Mouse (Mus musculus) forebrain, embryonic 16.5 days (tissue): ENCODE measurements around the gene Tuba3a. TPM values are rescaled to one million over a fixed set of nuclear protein-coding genes. Genes with fewer than 3 reads are reported as not detected.

Experiments
- ATAC-seq: fragments of 200-750 bp; cut with Nextera tagmentation; 2 replicates; pipeline ENCODE4 v1.8.0; 2017; ENCODE audit warnings: mild to moderate bottlenecking, moderate library complexity
- H3K27ac ChIP-seq: fragments of 300-500 bp; sonication (generic); 2 replicates; pipeline ENCODE4 v1.5.1; 2014; ENCODE audit warnings: low read length, control low read depth
- H3K27me3 ChIP-seq: fragments of 300-500 bp; sonication (generic); replicated peaks from 2 replicates; pipeline ENCODE4 v1.6.1; 2014; ENCODE audit warnings: low read length; ENCODE audit not compliant: control insufficient read depth, insufficient read depth
- H3K36me3 ChIP-seq: fragments of 300-500 bp; sonication (generic); 2 replicates; pipeline ENCODE4 v1.6.1; 2014; ENCODE audit not compliant: control insufficient read depth, insufficient read depth
- H3K4me1 ChIP-seq: fragments of 300-500 bp; sonication (generic); replicated peaks from 2 replicates; pipeline ENCODE4 v1.6.1; 2014; ENCODE audit warnings: low read length; ENCODE audit not compliant: control insufficient read depth, insufficient read depth
- H3K4me2 ChIP-seq: fragments of 300-500 bp; sonication (generic); 2 replicates; pipeline ENCODE4 v1.6.1; 2014; ENCODE audit warnings: mild to moderate bottlenecking, low read length, control low read depth
- H3K4me3 ChIP-seq: fragments of 300-500 bp; sonication (generic); replicated peaks from 2 replicates; pipeline ENCODE4 v1.5.1; 2014; ENCODE audit warnings: mild to moderate bottlenecking, low read length, control low read depth
- H3K9ac ChIP-seq: fragments of 300-500 bp; sonication (generic); replicated peaks from 2 replicates; pipeline ENCODE4 v1.6.1; 2014; ENCODE audit warnings: low read depth, low read length, control low read depth
- H3K9me3 ChIP-seq: fragments of 300-500 bp; sonication (generic); 2 replicates; pipeline ENCODE4 v1.6.1; 2016; ENCODE audit warnings: low read length; ENCODE audit not compliant: control insufficient read depth
- WGBS: fragments of 180-500 bp; shearing (Covaris S2); extraction: QIAGEN DNeasy Blood & Tissue Kit; methylation state at CpG from one replicate; pipeline ENCODE4 v1.1.7; 2014; 5-methylcytosine and 5-hydroxymethylcytosine counted together
- polyA plus RNA-seq: library from polyadenylated mRNA; unstranded; fragments of >200 nt; fragmentation: Nextera tagmentation; extraction: Ambion mirVana; gene quantifications from 2 replicates; pipeline ENCODE4 v1.2.1, GENCODE M21; 2015

The Tuba3a gene
- polyA plus RNA-seq, 1 experiment from 2014 or later = not detected

DNA sequence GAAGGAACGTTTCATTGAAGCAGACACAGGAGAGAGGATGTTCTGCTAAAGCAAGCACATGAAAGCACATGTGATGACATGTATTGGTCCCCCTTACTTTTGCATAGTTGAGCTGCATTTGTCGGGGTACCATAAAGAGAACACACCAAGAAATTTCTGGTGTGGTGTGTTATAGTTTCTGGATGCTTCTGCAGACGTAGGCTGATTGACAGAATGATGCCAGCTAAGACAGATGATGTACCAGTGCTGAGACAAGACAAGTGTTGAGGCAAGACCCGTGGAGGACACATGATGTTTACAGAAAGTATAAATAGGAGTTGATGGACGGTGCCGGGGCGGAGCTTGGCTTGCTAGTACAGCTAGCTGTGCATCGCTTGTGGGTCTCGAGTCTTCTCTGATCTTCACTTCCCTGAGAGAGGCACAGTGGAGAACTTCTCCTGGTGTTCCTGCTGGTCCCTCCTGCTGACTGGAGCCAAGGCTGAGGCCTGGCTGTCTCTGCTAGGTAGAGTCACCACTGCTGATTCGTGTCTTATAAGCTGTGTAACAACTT, 25.8 kb downstream of the Tuba3a start:
- Histone ChIP-seq H3K4me3 (no peak overlapping the region), H3K27me3 (no peaks in the 10 kb centered on the region), H3K4me2 (no peak overlapping the region), H3K36me3 (no peaks in the 10 kb centered on the region), H3K27ac (no peak overlapping the region), H3K9ac (no peak overlapping the region), H3K9me3 (no peaks in the 10 kb centered on the region), H3K4me1 (no peaks in the 10 kb centered on the region)
- 80% methylated on average over 10 of the region's 10 CpGs for WGBS
- no peak for ATAC-seq

DNA sequence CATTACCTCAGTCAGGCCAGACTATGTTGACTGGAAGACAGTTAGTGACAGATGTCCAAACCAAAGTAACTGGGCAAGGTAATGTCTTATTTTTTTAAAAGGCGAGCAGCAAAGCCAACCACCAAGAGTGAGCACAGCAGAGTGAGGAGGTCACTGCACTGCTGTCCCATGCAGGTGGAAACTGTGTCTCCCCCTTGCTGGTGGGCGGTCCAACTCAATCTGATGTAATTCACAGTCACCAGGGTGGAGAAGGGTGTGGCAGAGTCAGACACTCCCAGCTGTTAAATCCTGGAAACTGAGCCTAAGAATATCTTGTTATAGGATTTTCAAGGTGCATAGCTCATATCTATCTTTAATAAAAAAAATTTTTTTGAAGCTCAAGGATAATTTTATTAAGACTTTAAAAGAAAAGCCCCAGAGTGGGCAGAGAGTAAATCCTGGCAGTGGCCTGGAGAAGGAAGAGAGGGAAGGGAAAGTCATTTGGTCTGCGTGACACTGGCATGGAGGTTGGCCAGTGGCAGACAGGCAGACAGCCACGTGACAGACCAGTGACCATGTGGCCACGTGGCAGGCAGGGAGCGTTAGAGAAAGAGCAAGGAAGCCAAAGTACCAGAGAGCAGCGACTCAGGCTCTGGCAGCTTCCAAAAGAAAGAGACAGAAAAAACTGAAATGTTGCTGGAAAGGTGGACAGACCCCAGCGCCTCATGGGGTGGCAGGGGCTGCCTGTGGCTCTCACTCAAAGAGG, 29.4 kb downstream of the Tuba3a start:
- Histone ChIP-seq H3K27me3 (no peaks in the 10 kb centered on the region), H3K4me3 (no peak overlapping the region), H3K27ac (no peak overlapping the region), H3K4me2 (no peak overlapping the region), H3K4me1 (no peaks in the 10 kb centered on the region), H3K9ac (no peak overlapping the region), H3K36me3 (no peaks in the 10 kb centered on the region), H3K9me3 (no peaks in the 10 kb centered on the region)
- 80% methylated on average over 8 of the region's 8 CpGs for WGBS
- ATAC-seq = no peak

DNA sequence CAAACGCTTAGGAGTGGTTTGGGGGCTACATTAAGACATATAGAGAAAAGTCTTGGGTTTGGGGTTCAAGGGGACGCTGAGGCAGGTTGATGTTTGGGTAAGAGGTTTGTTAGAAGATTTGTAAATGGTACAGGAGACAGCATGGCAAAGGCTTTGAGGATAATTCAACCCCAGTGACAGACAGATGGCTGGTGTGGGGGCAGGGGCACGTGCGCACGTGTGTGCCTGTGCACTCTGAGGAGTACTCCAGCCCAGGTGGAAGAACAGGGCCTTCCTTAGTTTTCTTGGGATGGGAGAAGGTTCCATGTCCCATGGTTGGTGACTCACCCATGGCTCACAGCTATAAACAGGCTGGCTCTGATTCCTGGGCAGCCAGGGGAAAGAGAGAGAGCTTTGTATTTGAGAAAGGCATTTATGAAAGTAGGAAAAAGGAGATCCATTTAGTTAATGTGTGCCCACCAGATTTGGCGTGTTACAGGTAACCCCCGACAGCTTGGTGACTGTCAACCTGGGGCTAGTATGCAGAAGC, 30.3 kb downstream of the Tuba3a start:
- 87% methylated on average over 7 of the region's 7 CpGs for WGBS

GRCm38 (mm10) chr6:125253863-125254715, 31.8 kb downstream of the Tuba3a start:
- Histone ChIP-seq H3K27me3 (no peaks in the 10 kb centered on the region), H3K4me2 (no peak overlapping the region), H3K36me3 (no peaks in the 10 kb centered on the region), H3K27ac (no peak overlapping the region), H3K9me3 (no peaks in the 10 kb centered on the region), H3K4me3 (no peak overlapping the region), H3K9ac (no peak overlapping the region), H3K4me1 (no peaks in the 10 kb centered on the region)
- no peak for ATAC-seq
- 76% methylated on average over 14 of the region's 14 CpGs for WGBS

More for the DNA sequence above, 30.3 kb downstream of the Tuba3a start:
- Histone ChIP-seq H3K36me3 (no peaks in the 10 kb centered on the region), H3K27ac (no peak overlapping the region), H3K27me3 (no peaks in the 10 kb centered on the region), H3K9me3 (no peaks in the 10 kb centered on the region), H3K4me3 (no peak overlapping the region), H3K9ac (no peak overlapping the region), H3K4me2 (no peak overlapping the region), H3K4me1 (no peaks in the 10 kb centered on the region)
- ATAC-seq = no peak

GRCm38 (mm10) chr6:125252711-125253110, 33.1 kb downstream of the Tuba3a start:
- WGBS = 88% methylated on average over 8 of the region's 8 CpGs
- Histone ChIP-seq H3K9me3 (no peaks in the 10 kb centered on the region), H3K9ac (no peak overlapping the region)

DNA sequence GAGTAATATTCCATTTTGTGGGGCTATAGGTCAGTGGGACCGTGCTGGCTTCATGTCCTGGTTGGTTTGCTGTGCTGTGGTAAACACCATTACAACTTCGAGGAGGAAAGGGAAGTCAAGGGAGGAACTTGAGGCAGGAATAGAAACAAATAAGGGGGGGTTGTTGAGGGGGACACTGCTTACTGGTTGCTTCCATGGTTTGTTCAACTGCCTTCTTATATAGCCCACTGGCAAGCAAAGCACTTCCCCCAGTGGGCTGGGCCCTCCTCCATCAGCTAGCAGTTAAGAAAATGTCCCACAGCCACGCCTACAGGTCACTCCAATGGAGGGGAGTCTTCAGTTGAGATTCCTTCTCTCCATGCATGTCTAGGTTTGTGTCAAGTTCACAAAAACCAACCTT, 33.6 kb downstream of the Tuba3a start:
- Histone ChIP-seq H3K27ac (no peak overlapping the region), H3K36me3 (no peaks in the 10 kb centered on the region), H3K4me1 (no peaks in the 10 kb centered on the region), H3K9me3 (no peaks in the 10 kb centered on the region), H3K9ac (no peak overlapping the region), H3K4me3 (no peak overlapping the region), H3K27me3 (no peaks in the 10 kb centered on the region), H3K4me2 (no peak overlapping the region)
- WGBS = 93% methylated on average over 3 of the region's 3 CpGs
- no peak for ATAC-seq

More at GRCm38 (mm10) chr6:125252711-125253110, 33.1 kb downstream of the Tuba3a start:
- no peaks in the 10 kb centered on the region for H3K4me1 ChIP-seq
- ATAC-seq = no peak
- no peak overlapping the region for H3K4me2 ChIP-seq
- H3K36me3 ChIP-seq = no peaks in the 10 kb centered on the region
- H3K27ac ChIP-seq = no peak overlapping the region
- H3K4me3 ChIP-seq = no peak overlapping the region
- H3K27me3 ChIP-seq = no peaks in the 10 kb centered on the region

DNA sequence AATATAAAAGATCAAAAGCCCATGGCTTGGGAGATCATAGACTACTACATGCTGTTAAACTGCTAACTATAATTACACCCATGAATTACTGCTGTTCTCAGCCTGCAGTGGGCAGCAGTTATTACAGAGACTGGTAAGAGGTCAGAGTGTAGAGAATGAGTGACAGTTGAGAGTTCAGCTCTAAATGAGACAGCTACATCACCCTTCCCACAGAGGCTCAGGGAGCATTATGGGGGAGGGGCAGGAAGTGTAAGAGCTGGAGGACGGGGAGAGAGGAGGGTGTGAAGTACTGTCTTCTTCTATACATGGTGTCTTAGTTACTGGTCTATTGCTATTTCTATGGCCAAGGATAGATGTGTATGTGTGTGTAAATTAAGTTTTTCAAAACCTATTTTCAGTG, 41.3 kb downstream of the Tuba3a start:
- Histone ChIP-seq H3K4me3 (no peak overlapping the region), H3K36me3 (no peaks in the 10 kb centered on the region), H3K27me3 (no peaks in the 10 kb centered on the region), H3K4me2 (no peak overlapping the region), H3K9ac (no peak overlapping the region), H3K9me3 (no peaks in the 10 kb centered on the region), H3K27ac (no peak overlapping the region), H3K4me1 (no peaks in the 10 kb centered on the region)
- WGBS = 35% methylated on average over 1 of the region's 1 CpGs
- ATAC-seq = no peak

DNA sequence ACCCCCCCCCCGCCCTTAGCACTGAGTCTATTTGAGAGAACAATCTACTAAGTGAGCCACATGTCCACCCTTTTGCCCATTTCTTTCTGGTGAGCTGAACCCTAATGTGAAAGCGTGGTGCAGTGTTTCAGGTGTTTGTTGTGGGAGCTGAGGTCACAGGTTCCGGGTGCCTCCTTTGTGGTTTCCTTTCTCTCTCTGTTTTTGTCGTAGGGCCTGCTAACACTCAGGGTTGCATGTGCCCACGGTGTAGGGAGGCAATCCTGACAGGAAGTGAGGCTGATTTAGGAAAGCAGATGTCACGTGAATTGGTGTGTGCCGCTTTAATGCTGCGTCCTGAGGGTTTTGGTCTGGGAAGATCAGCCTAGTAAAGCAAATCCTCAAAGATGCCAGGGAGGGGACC, 44.3 kb downstream of the Tuba3a start:
- Histone ChIP-seq H3K4me2 (no peak overlapping the region), H3K36me3 (no peaks in the 10 kb centered on the region), H3K27me3 (no peaks in the 10 kb centered on the region), H3K9ac (no peak overlapping the region), H3K9me3 (no peaks in the 10 kb centered on the region), H3K4me3 (no peak overlapping the region), H3K4me1 (no peaks in the 10 kb centered on the region), H3K27ac (no peak overlapping the region)
- ATAC-seq = no peak
- 84% methylated on average over 8 of the region's 8 CpGs for WGBS

GRCm38 (mm10) chr6:125240617-125241016, 45.2 kb downstream of the Tuba3a start:
- no peak overlapping the region for H3K4me3 ChIP-seq
- WGBS = 90% methylated on average over 5 of the region's 5 CpGs
- H3K9ac ChIP-seq = no peak overlapping the region
- no peak for ATAC-seq
- H3K27me3 ChIP-seq = no peaks in the 10 kb centered on the region
- H3K4me1 ChIP-seq = no peaks in the 10 kb centered on the region
- H3K36me3 ChIP-seq = no peaks in the 10 kb centered on the region
- H3K27ac ChIP-seq = no peak overlapping the region
- H3K9me3 ChIP-seq = no peaks in the 10 kb centered on the region
- H3K4me2 ChIP-seq = no peak overlapping the region
